Mouse (Mus musculus): ENCODE measurements around the gene Mapk9.
"Not testable (repeated sequence)": the region's sequence is repeated elsewhere in the genome, so short reads cannot be mapped to it uniquely, and the experiment has no call there.

Gene Mapk9

DNA sequence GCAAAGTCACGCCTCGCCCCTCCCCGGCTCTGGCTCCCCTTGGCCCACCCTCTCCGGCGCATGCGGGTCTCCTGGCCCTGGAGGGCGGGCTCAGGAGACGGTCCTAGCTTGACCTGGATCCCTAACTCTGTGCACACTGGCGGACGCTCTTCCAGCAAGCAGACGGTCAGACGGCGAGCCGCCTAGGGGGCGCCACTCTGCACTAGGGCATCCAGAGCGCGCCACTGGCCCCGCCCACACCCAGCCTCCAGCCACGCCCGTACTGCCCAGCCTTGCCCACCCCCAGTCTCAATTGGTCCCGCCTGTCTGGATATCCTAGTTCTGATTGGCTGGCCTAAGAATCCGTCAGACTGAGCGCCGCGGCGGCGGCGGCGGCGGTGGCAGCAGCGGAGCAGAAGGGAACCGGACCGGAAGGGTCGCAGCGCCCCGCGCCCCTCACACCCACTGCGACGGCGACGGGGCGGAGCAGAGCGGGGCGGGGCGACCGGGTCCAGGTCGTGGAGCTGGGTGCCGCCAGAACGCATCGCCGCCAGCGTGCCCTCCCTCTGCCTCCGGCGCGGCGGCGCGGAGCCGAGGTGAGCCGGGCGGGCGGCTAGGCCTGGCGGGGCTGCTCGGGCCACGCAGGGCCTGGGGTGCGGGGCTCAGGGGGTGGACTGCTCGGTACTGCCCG is at the start of gene Mapk9:
Gene Mapk9 (plus strand): TSS at position 351 of the 670 bp plus-strand sequence.
- DNase-seq: peak; percentile 98

GRCm38 (mm10) chr11:49798931-49799330 is 47.6 kb upstream of the Mapk9 start:
- DNase-seq: no peak

- no peak for DNase-seq
Observed at GRCm38 (mm10) chr11:49801516-49801915, 45.0 kb upstream of the Mapk9 start.

DNA sequence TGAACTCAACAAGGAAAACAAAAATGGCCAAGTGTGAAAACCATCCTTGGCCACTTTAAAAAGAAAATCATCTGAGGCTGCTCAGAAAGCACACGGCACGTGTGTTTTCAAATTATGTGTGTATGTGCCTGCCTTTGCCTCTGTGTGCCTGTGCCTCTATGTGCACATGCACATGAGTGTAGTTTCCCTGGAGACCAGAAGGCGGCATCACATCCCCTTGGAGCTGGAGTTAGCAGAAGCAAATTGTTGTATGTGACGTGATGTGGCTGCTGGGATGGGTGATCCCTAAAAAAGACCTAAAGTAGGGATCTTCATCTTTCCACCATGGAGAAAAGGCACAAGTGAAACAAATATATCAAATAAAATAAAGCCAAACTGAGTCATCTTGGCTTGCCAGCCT is 42.8 kb upstream of the Mapk9 start:
- DNase-seq: no peak

DNA sequence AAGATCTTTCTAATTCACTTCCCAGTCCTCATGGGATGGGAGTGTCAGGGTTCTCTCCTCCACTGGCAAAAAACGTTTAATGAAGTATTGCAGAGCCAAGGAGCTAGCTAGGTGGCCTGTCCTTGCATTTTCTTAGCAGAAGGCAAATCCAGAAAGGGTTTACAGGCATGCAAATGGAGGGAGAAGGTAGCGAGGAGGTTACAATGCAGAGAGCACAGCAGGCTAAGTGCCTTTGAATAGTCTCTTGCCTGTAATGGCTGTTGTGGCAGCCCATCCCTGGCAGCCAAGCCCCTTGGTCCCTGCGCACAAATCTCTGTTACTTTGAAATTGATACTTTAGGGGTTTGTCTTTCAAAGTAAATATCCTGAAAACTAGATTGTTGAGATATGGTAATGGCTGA is 40.3 kb upstream of the Mapk9 start:
- DNase-seq: no peak

GRCm38 (mm10) chr11:49808946-49809345 is 37.6 kb upstream of the Mapk9 start:
- no peak for DNase-seq

DNA sequence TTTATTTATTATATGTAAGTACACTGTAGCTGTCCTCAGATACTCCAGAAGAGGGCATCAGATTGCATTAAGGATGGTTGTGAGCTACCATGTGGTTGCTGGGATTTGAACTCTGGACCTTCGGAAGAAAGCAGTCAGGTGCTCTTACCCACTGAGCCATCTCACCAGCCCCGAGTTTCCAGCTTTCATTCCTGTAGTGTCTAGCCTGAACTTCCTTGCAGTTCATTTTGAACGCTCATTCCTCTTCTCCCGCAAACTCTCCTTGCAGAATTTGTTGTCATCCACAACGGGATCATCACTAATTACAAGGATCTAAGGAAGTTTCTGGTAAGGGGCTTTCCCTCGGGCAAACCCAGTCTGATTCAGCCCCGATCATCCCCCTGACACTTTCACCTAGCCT is 35.9 kb upstream of the Mapk9 start:
- not testable (repeated sequence) for DNase-seq

GRCm38 (mm10) chr11:49811099-49811541 is 35.4 kb upstream of the Mapk9 start:
- DNase-seq: no peak

DNA sequence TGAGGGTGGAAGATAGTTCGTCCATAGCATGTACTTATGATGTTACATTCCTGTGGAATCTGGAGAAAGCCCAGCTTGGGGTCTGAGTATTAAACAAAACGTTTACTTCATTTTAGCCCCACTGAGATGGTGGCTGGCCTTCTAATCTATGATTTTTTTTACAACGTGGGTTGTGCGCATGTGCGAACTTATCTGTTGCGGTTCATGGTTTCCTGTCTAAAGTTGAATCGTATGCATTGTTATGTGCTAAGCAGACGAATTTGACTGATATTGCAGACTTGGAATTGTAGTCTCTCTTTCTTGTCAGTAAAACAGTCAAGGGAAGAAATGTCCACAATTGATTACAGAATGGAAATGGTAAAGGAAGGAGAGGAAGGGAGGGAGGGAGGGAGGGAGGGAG is 34.7 kb upstream of the Mapk9 start:
- no peak for DNase-seq

DNA sequence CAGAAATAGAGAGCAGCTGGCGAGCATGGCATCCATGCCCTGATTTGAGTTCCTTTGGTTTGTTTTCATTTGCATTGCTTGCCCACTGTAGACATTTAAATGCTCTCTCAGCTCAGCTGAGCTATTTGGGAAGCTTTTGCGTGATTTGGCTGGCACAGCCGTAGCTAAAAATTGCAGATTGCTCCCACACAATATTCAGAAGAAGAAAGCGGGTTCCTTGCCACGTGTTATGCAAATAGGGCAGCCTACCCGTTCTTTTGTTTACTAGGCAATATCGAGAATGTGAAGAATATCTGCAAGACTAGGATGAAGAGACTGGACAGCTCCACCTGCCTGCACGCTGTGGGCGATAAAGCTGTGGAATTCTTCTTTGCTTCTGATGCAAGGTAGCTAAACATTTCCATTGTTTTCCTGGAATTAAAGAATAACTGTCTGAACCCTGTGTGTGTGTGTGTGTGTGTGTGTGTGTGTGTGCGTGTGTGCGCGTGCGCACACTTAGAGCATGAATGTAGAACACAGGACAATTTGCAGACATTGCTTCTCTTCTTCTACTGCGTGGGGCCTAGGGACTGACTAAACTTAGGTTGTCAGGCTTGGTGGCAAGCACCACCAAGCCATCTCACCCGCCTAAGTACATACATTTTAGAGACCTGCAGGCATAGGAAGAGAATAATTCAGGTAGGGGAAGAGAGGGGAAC is 27.5 kb upstream of the Mapk9 start:
- DNase-seq: no peak

DNA sequence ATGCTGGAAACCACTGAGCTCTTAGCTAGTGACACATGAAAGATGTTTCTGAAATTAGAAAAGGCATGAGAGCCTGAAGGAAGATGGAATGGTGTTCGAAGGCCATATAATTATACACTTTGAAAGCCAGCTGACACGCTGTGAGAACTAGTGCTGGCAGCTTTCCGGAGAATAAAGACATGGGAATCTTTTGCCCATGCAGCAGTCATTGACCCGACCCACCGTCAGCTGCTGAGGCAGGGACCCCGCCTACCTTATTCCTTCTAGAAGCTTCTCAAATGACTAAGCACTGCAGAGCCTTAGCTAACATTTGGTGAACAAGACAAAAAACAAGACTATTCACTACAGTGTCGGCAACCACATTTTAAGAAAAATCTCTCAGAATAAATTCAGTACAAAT is 26.9 kb upstream of the Mapk9 start:
- no peak for DNase-seq

DNA sequence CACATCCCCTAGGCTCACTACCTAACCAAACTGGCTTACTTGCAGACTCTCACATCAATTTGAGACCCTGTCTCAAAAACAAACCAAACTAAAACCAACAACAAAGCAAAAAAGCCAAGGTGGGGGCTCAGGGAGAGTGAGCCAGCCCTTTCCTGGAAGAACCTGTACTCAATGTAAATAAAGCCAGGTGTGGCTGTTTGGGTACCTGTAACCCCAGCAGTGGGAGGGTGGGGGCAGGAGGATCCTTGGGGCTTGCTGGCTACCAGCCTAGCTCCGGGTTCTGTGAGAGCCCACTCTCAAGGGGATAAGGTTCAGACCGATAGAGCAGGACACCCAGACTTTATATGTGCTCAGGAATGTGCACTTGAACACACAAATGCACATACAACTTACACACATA is 25.6 kb upstream of the Mapk9 start:
- no peak for DNase-seq

- no peak for DNase-seq
Observed at GRCm38 (mm10) chr11:49821546-49821945, 25.0 kb upstream of the Mapk9 start.

- no peak for DNase-seq
Observed at GRCm38 (mm10) chr11:49822337-49822736, 24.2 kb upstream of the Mapk9 start.

DNA sequence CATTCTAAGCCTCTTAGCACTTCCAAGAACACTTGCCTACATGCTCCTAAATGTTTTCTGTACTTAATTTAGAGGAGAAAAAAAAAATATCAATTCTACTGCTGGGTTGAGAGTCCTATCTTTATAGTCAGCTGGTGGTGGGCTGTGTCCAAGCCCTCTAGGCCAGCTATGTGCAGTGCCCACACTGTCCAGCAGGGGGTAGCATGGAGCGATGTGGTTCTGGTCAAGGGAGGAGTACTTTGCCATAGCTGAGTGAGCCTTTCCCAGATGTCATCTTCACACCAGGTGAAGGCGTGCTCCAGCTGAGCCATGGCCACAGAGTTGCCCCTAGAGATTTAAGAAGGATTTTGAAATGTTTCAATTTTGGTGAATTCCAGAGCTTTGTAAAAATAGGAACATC is 21.7 kb upstream of the Mapk9 start:
- DNase-seq: peak; percentile 80

GRCm38 (mm10) chr11:49827243-49827642 is 19.3 kb upstream of the Mapk9 start:
- no peak for DNase-seq

DNA sequence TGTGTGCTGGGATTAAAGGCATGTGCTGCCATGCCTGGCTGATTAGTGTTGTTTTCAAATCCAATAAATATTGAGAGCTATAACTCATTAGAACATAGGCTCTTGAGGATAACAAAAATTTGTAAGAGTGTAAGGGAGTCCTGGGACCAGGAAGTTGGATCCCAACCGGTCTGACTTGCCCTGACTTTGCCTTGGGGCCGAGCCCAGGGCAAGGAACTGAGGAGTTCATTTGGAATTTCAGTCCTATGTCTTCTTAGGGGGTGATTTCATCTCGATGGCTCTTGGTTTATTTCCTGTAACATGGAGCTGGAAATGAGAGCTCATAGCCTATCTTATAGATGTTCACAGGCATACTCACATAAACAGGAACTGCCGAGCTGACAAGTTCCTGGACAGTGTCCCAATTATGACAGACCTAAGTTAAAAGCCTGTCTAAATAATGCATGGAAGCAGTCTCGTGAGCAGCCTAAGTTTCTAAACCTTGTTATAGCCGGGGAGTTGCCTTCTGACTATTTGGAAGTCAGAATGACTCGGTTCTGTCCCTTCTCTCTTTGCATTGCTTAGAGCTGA is 17.3 kb upstream of the Mapk9 start:
- DNase-seq: no peak

DNA sequence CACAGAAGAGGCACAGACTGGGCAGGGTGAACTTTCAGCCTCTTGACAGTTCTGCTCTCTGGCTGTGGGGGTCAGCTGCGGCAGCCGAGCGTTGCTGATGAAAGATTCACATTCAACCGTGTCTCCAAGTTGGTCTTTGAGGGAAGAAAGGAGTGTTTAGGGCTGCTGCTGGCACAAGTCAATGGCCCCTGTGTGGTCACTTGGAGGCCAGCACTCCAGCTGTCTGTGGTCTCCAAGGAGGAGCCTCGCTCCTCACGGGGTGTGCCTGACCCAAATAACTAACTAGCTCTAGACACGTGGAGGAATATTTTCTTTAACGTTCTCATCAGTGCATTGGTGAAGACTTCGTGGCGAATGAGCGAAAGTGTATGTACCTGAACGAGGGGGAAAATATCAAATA is 14.6 kb upstream of the Mapk9 start:
- no peak for DNase-seq

DNA sequence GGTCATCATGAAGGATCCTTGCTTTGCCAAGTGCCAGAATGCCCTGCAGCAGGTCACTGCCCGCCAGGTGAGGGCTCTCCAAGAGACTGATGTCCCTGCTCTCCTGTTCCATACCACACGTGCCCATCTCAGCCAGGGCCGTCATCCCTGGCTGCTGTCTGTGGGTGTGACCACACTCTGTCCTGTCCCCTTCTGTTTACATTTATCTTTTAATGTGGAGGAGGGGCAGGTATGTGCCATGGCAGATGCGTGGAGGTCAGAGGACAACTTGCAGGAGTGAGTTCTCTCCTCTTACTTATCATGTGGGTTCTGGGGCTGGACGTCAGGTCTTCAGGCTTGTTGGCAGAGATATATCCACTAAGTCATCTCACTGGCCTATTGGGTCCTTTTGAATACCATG is 13.6 kb upstream of the Mapk9 start:
- DNase-seq: no peak

GRCm38 (mm10) chr11:49834248-49834647 is 12.3 kb upstream of the Mapk9 start:
- DNase-seq: no peak

- no peak for DNase-seq
Observed at GRCm38 (mm10) chr11:49835257-49835956, 11.1 kb upstream of the Mapk9 start.

- no peak for DNase-seq
Observed at GRCm38 (mm10) chr11:49837717-49838407, 8.7 kb upstream of the Mapk9 start.

- DNase-seq: peak; percentile 33
Observed at GRCm38 (mm10) chr11:49840666-49841065, 5.9 kb upstream of the Mapk9 start.

All from kidney, adult 18-20 months (tissue).